Mouse (Mus musculus) spleen, adult 18-20 months (tissue): ENCODE results near the gene Tnni3k.
"Not testable (repeated sequence)": the region's sequence is repeated elsewhere in the genome, so short reads cannot be mapped to it uniquely, and the experiment has no call there.

Source experiments
- DNase-seq, 2 experiments: peaks; one replicate each; pipeline ENCODE4 v3.0.0; 2022; ENCODE audit warnings: mixed read lengths in 2 of 2

The Tnni3k gene

DNA sequence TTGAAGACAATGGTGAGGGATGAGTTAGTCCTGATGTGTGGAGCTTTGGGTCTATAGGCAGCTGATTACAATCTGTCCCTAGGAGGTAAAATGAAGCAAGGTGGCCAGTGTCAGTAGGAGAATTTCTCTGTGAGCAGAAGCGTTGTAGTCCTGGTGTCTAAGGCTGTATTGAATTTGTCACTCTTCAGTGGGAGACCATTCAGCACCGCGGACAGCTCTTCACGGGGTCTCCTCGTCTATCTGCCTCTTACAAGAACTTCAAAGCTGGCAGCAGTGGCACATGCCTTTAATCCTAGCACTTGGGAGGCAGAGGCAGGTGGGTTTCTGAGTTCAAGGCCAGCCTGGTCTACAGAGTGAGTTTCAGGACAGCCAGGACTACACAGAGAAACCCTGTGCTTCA lies 235.5 kb downstream of the Tnni3k start:
- DNase-seq, result not testable (repeated sequence)

DNA sequence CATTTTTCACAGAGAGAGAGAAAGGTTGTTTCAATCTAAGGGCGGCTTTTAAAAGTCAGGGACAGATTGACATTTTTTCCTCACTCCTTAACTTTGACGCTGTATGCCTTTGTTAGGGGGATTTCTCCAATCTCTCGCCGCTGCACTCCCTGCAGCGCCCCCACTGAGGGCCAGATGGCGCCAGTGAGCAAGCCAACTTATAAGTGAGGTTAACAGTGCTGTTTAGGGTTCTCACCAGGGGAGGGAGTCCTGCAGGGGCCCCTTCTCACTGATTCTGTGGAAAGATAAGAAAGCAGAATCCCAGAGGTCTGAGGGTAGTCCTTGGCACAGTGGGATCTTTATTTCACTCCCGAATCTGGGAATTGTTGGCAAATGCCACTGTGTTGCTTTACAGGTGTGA lies 237.5 kb downstream of the Tnni3k start:
- DNase-seq, result peak in 1 of 2 experiments; percentile 3

DNA sequence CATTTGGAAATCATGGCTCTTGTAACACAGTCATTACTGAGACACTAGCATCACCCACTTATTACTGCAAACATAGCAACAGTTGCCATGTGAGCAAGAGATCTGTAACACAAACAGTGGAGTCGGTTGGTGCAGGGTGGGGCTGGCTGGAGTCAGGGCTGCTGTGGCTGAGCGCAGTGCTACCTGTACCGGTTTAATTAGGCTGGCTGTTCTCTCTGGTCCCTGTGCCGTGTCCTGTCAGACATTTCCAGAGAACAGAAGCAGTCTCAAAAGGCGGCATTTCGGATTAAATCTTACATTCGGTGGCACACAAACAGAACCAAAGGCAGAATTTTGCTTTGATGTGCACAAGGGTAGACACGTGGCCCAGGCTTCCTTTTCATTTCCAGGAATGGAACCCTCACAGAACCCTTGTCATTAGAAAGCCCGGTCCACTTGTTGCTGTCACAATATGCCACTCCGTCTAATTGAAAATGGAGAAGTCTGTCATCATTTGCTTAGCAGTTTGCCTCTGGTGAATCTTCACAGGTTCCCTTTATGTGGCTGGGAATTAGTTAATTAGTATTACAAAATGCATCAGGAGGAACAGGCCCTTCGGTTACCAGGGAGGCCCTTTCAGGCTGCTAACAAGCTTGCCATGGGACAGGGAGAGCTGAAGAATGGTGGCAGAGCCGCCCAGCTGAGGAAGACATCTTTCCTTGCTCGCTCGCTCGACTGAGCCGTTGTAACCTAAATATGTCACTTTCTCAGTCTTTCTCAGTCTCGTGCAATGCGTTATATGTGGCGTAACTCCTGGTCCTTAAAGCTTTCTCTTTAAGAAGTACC lies 238.2 kb downstream of the Tnni3k start:
- DNase-seq, result no peak

DNA sequence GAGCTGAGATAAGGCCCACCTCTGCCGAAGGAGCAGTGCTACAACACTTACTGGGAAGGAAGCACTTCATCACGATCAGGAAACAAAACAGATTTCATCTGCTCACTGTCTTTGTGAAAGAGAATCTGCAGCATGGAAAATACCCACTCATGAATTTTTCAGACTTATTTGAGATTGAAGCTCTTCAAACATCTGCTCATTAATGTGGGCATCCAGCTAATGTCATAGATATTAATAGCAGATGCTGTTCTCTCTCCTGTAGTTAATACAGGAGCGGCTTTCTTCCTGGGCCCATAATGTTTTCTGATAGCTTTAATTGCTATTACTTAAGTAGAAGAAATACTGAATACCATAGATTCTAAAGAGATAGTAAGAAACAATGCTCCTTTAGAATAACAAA lies 239.0 kb downstream of the Tnni3k start:
- DNase-seq, result no peak

DNA sequence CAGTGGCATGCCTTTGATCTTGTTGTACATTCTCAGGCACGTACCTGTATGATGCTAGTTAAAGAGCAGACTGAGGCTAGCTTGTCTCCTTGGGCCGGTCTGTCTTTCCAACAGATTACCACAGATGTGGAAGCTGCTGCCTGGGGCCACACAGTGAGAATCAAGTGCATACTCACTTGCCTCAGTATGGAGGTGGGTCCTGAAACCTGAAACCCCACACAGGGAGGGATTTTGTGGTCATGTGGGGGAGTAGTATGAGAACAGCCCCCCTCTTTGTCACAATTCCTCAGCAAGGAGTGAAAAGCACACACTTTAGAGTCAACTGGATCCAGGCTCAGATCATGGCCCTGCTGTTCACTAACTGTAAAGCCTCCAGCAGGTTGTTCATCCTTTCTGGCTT lies 239.6 kb downstream of the Tnni3k start:
- DNase-seq, result no peak

DNA sequence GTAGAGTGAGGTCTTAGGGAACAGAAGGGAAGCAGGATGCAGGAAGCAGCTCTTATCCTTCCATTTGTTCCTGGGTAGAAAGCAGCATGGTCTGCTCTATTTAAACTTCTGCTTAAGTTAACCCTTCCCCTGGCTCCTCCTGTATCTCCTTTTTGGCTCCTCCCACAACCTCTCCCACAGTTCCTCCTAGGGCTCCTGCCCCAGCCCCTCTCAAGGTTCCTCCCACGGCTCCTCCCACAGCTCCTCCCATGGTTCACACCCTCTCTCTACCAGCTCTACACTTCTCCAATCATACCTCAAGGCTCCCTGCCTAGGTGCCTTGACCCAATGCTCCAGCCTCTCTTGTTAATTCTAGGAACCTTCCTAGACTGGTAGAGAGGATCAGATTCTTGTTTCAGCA lies 242.3 kb downstream of the Tnni3k start:
- DNase-seq, result no peak

DNA sequence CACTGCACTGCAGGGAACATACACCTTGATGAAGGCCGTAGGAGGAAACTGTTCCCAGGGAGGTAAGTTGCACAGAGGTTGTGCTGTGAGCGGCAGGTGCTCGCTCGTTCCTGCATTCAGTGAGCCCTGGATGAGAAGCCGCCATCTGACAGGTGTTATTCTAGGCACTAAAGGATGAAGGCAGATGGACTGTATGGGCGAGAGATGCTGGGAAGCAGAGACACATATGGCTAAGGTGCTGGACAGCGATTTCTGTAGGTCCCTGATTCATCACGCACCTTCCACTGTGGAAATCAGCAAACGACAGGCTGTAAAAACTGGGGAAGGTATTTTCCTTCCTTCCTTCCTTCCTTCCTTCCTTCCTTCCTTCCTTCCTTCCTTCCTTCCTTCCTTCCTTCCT lies 243.4 kb downstream of the Tnni3k start:
- DNase-seq, result no peak

DNA sequence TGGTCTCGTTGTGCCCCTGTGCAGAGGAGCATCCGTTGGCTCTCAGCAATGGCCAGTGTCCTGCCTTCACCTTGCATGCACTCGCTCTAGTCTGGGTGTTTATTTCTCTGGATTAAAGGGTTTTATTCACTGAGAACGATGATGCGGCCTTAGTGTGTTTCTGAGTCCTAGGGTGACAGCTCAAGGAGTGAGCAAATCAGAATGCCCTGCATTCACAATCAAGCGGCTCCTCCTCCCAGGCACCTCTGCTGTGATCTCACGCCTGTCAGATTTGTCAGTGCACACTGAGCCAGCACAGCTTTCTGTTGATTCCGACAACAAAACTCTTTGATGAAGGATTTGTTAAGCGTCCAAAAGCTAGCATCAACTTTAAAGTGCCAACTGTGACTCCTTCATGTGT lies 243.9 kb downstream of the Tnni3k start:
- DNase-seq, result no peak

DNA sequence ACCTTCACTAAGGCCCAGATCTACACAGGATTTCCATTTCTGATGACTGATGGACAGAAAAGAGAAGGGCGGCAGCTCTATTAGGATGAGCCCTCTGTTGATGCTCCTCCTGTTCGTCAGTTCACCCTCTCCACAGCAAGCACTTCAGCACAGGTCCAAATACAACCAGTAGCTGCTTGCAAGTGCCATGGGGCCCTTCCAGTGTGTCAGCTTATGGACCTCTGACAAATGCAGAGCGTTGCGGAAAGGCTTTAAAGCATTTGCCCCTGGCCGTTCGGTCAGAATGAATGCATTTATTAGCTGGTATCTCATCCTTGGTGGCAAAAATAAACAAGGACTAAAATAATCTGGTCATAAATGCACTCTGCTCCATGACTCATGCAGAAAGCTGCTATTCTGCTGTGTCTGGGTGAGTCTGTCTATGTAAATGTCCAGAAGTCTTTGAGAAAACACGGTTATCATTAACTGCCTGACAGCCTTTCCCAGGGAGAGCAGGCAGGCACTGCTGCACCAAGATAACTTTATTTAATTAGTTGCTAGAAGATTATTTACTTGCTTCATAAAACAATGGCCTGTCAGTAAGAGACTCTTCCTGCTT lies 244.8 kb downstream of the Tnni3k start:
- DNase-seq, result no peak

DNA sequence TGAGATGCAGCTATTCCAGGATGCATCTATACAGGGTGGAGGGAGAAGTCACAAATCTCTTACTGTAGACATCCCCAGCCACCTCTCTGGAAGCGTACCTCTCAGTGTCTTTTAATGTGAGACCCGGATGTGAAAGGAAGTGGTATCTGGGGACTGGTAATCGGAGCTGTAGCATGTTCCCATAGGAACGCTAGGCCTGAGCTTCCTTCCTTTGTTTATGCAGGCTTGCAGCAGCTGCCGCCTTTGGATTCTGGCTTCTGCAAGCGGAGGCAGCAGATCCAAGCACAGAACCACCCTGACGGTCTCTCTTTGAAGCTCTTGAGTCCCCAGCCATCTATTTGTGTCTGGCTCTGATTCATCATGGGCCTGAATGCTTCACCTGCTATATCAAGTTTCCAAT lies 248.6 kb downstream of the Tnni3k start:
- no peak for DNase-seq

DNA sequence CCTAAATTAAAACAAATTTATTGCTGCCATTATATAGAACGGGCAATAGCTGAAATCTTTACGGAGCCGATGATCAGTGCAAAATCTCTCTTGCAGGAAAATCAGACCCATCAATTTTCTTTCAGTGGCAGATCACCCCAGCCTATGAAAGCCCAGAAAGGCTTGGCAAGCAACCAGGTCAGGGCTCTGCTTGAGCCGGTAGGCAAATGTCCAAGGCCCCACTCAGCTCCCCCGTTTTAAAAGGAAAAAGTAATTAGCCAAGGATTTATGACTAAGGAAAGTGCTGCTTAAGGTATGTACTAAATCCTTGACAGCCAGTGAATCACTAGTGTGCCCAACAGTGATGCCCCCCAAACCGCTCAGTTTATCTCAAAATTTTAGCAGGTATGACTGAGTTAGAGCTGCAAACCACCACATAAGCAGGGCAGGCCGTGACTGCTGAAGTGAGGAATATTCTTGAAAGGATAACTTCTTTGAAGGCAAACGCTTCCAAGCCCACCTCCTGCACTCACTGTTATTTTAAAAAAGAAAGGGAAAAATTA lies 254.2 kb downstream of the Tnni3k start:
- no peak for DNase-seq

DNA sequence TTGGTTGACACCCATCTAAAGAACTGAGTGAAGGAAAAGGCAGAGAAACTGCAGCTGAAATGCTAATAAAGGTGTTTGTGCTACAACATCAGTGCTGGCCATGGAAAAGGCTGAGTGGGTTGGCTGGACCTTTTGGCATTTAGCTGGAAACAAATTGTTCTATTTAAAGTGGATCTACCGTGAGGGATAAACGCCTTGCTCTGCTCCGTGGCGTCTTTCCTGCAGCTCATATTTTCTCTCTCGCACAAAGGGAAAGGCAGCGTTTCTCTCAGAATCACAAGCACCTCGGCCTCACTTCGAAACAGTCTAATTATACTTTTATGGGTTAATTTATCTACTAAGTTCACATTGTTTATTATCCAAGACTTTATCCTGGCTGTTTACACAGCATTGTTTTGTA lies 254.8 kb downstream of the Tnni3k start:
- no peak for DNase-seq

DNA sequence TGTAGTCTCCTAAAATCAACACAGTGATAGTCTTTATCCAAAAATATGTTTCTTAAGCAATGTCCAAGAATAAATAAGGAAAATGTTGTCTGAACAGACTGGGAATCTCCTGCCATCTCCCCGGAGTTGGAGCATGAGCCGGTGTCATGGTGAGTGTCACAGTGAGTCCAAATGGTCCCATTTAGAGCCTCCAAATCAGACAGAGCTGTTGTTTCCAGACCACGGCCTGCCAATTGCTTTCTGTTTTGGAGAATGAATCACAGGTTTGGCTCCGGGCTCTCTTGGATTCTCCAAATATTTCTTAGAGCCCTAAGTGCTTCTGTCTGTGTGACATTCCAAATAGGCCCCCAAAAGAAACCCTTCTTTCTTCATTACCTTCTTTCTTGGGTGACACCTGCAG lies 256.4 kb downstream of the Tnni3k start:
- DNase-seq, result no peak

DNA sequence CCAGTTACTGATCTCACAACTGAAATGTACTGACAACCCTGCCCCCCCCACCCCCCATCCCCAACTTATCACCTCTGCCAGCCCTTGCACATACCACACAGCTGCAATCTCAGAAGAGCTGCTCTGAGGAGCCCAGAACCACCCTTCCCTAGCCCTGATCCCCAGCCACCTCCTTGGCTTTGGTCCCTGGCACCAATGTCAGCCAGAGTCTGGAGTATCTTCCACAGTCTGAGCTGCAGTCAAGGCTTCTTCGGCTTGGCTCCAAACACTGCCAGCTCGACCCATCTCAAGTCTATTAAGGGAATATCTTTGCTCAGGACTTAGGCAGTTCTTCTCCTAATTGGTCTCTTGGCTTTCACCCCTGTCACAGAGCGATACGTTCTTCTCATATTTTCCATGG lies 261.6 kb downstream of the Tnni3k start:
- no peak for DNase-seq

DNA sequence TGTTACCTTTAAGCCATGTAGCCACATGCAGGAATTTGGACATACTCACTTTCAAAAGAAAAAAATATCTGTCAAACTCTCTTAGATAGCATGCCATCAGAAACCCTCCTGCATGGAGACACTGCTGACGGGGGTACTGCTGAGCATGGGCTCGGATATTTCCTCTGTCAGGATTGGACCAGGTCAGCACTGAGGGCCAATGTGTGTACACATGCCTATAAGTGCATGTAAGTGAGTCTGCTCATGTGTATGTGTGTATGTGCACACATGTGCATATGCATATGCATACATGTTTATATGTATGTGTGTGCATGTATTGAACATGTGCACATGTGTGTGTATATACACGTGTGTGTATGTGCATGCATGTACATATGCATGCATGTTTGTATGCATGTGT lies 267.6 kb downstream of the Tnni3k start:
- no peak for DNase-seq

DNA sequence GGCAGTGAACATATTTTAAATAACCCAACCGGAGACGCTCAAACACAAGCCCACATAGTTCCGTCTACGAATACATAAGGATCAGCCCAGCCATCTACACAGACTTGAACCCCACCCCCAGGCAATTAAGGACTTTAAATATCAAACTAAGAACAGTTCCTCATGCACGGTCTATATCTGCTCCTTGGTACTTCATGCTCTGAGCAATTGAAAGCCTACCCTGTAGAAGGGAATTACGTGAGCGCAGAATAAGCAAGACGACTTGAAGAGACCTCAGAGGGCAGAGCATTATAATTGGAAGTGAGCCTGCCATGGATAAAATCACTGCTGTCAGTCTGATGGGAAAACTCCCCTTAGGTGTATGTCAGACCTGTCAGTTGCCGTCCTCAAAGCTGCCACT lies 268.9 kb downstream of the Tnni3k start:
- no peak for DNase-seq

DNA sequence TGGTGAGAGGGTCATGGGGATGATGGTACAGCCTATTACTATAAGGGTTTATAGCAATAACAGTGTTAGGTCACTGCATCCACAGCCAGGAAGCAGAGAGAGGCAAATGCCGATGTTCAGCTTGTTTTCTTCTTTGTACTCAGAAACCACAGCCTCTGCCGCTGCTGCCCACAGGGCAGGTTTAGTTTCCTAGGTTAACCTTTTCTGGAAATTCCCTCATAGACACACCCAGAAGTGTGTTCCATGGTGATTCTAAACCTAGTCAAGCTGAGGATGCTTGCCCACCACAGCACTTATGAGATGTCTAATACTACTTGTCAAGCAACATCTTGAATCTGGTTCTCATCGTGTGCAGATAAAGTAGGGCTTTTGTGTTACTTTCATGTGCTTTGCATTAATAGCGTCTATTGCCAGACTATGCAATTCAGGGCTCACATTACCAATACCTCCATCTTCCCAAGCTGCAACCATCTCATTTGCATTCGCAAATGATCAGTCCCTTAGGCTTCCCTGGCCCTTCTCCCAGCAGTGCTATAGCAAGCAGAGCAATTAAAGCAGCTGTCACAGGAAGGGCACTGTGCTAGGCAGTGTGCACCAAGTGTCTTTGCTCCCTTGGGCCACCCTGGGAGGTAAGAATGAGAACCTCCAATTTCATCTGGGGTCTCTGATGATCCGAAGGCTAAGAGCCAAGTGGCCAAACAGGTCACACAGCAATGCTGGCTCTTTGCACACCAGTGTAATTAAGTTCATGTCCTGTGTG lies 276.2 kb downstream of the Tnni3k start:
- DNase-seq, result no peak

DNA sequence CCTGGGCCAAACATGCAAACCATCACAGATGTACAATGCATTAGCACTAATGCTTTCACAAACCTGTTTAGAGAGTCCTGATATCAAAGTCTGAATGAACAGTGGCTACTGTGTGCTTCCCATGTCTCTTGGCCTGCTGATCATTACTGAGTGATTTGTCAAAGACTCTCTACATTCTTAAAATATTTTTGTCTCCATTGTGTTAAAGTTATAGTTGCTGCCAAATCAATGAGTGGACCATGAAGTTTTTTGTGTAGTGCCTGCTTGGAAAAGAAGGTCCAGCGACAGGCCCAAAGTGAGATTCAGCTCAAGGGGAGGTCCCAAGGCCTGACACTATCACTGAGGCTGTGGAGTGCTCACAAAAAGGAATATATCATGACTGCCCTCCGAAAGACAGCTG lies 283.6 kb downstream of the Tnni3k start:
- DNase-seq, result no peak

DNA sequence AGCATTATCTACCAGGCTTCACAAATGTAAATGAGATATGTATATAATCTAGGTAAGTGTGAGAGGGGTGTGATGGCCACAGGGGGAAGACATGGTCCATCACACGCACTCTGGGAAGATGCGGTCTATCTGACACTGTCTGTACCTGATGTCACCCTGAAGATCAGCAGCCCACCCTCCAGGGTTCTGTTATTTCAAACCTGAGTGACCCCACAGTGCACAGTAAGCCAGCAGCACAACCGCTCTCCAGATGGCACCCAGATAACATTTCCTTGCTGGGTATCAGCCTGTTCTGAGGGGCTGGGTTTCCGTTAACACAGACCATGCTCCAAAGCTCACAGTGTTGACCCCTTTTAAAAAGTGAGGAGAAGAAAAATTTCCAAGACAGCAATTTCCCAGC lies 288.9 kb downstream of the Tnni3k start:
- DNase-seq, result no peak

DNA sequence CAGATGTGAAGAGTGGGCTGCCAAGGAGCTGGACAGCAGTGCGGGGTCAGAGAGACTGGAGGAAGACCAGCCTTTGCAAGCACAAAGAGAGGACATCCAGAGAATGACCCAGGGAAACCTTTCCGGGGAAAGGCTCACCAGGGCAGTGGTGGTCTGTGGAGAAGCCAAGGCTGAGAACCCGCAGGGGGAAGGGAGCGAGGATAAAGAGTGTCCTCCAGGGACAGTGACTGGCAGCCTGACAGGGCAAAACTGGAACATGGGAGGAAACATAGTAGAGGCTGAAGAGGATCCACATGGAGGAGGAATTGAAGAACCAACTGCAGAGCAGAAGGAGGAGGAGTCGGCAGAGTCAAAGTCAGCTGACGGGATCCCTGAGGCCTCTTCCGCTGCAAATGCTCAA lies 291.1 kb downstream of the Tnni3k start:
- no peak for DNase-seq

DNA sequence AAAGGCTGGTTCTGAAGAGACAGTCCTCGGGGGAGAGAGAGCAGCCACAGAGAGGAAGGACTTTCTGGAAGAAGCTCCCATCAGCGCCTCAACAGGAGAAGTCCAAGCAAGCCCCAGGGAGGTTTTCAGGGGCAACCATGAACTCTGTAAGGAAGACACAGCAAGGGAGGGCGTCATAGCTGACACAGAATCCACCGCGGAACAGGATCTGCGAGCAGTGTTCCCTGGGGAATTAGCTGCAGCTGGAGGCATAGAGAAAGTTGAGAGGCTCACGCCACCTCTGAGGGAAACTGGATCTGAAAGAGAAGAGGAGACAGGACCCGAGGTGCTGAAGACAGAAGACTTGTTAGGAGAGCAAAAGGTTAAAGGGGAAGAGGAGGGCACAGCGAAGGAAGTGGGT lies 291.8 kb downstream of the Tnni3k start:
- DNase-seq, result no peak

DNA sequence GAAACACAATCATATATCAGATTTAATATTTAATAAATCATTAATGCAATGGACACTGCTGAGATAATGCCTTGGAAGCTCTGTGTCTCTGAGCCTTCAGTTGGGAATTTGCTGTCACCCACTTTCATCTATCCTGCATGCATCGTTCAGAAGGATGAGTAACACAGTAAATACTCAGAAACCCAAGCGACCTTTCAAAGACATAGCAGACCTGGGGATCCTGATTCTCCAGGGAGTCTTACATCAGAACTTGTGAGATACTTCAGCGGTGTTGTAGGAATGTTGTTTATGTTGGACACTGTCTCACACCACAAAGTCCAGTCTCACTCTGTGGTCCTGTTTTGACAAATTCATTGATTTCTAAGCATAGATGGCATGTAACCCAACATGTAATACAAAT lies 294.1 kb downstream of the Tnni3k start:
- no peak for DNase-seq

DNA sequence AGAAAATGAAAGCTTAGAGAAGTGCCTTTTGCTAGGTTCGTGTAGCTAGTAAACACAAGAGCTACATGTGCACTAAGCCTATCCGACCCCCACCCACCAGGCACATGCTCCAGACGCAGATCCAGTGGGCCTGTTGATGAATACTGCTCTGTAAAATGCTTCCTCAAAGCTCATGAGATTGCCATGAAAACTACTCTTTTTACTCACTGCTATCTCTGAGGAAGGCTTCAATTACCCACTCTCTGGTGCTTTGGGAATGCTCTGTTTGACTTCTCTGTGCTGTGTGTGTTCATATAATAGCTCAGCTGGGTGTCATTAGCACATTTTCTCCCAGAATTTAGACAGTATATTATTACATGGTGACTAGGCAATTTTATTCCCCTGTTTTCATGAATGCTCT lies 297.1 kb downstream of the Tnni3k start:
- no peak for DNase-seq

DNA sequence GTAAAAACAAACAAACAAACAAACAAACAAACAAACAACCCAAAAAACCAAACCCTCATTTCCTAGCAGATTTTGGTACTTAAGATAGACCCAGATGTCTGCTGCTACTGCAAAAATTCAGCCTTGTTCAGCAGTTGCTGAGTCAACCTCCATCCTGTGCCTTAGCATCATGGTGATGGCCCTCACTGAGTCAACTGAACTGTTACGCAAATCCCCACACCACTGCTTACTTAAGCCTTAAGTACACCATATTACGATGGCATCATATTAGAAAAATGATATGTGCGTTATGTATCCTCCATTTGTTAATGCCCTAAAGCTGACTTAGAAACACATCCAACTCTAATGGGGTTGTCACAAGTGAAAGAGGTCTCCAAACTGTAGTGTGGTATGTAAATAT lies 300.0 kb downstream of the Tnni3k start:
- no peak for DNase-seq
